8 mouse cellular contexts compared by ENCODE assay signal in the genomic region with DNA sequence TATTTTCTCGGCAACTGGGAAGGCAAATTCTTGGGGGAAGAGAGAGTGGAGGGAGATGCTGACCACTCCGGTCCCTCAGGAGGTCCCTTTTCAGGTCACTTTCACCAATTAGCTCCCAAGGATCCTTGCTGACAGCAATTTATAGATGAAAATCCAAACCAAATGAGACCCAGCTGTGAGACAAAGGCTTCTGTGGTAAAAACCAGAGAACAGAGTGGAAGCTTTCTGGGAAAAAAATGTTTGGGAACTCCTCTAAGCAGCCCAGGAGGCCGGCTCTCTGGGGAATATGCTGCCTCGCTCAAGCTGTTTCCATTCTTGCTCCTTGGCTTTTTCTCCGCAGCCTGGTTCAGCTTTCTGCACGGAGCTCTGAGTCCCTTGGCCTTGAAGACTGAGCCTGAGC.
DNase-seq lines count a peak whose midpoint lies in the region; ATAC-seq and TF ChIP-seq lines count a peak whose summit lies in the region.

No protein-coding gene starts in this region.

- peak overlapping the region; percentile 13; the same call in 1 of the 2 replicates for H3K9ac ChIP-seq in forebrain, embryonic 11.5 days (ENCODE audit: low read length)
- H3K9ac ChIP-seq in heart, postnatal 0 days (replicated peaks; ENCODE audit: low read depth, low read length), result no peak overlapping the region

- peak overlapping the region; percentile 37; the same call in 1 of the 2 replicates for H3K4me2 ChIP-seq in forebrain, embryonic 11.5 days (ENCODE audit: low read depth, low read length, severe bottlenecking)
- peak overlapping the region; percentile 53 for H3K4me2 ChIP-seq in heart, postnatal 0 days (ENCODE audit: low read depth, low read length)

- peak overlapping the region; percentile 1; the same call in 1 of the 2 replicates for H3K4me3 ChIP-seq in left cerebral cortex, adult 2 months
- H3K4me3 ChIP-seq in forebrain, embryonic 11.5 days (ENCODE audit: low read depth, low read length), result no peak overlapping the region
- H3K4me3 ChIP-seq in heart, postnatal 0 days (ENCODE audit: low read depth, low read length), result peak overlapping the region; percentile 25

- intact Hi-C loops in left cerebral cortex, adult 2 months (cut with DNase I), result no loop called here

- no peak for TF ChIP-seq CTCF in left cerebral cortex, adult 2 months (IDR thresholded peaks at IDR 0.05)
- no peak for TF ChIP-seq CTCF in heart, postnatal 0 days (IDR thresholded peaks at IDR 0.05; ENCODE audit: low read depth)

- H3K27ac ChIP-seq in left cerebral cortex, adult 2 months, result peak overlapping the region; percentile 73
- no peak overlapping the region for H3K27ac ChIP-seq in forebrain, embryonic 11.5 days (ENCODE audit: low read depth, low read length)
- peak overlapping the region; percentile 50 for H3K27ac ChIP-seq in heart, postnatal 0 days (ENCODE audit: low read depth)

- no peaks in the 10 kb centered on the region for H3K36me3 ChIP-seq in forebrain, embryonic 11.5 days (ENCODE audit: control insufficient read depth, insufficient read depth, low read length)
- no peaks in the 10 kb centered on the region for H3K36me3 ChIP-seq in heart, postnatal 0 days (replicated peaks; ENCODE audit: control insufficient read depth, insufficient read depth, low read length)

- TF ChIP-seq EP300 in heart, postnatal 0 days (IDR thresholded peaks at IDR 0.05; ENCODE audit: low read depth), result no peak

- DNase-seq in left cerebral cortex, adult 2 months (ENCODE audit: extremely low spot score in 1 of 2, low spot score in 2 of 2), result no peak
- no peak for DNase-seq in left cerebral cortex, adult 18-20 months (ENCODE audit: low spot score in 2 of 2)
- no peak for DNase-seq in forebrain, embryonic 11.5 days (ENCODE audit: low spot score)
- DNase-seq in heart, postnatal 0 days (ENCODE audit: low spot score), result peak; percentile 38
- peak; percentile 48 to 60 for DNase-seq in kidney, postnatal 25 days
- DNase-seq in retina, postnatal 1 day, result peak; percentile 26
- no peak for DNase-seq in frontal cortex, postnatal 36 days (ENCODE audit: low spot score in 2 of 2)
- no peak for DNase-seq in layer of hippocampus, postnatal 36 days

- H3K4me1 ChIP-seq in forebrain, embryonic 11.5 days (replicated peaks; ENCODE audit: control insufficient read depth, insufficient read depth, low read length), result peaks cover 5% of the 10 kb centered on the region; the same call in 1 of the 2 replicates
- no peaks in the 10 kb centered on the region for H3K4me1 ChIP-seq in heart, postnatal 0 days (ENCODE audit: control insufficient read depth, insufficient read depth)

- 4% methylated on average over 6 of the region's 6 CpGs for WGBS in forebrain, embryonic 11.5 days
- 19% methylated on average over 6 of the region's 6 CpGs for WGBS in heart, postnatal 0 days

- peak; percentile 32; the same call in 1 of the 2 replicates for ATAC-seq in forebrain, embryonic 11.5 days (replicated peaks; ENCODE audit: low FRiP score)
- 0 out of 2 replicates have a peak, but pooled peaks have one; percentile 41 for ATAC-seq in heart, postnatal 0 days (ENCODE audit: insufficient read depth, low read depth)

- H3K9me3 ChIP-seq in forebrain, embryonic 11.5 days (ENCODE audit: control insufficient read depth, low read length), result no peaks in the 10 kb centered on the region
- H3K9me3 ChIP-seq in heart, postnatal 0 days (replicated peaks; ENCODE audit: control insufficient read depth, low read length), result no peaks in the 10 kb centered on the region

- 0 out of 2 replicates have a peak, but pooled peaks cover 2% of the 10 kb centered on the region for H3K27me3 ChIP-seq in forebrain, embryonic 11.5 days (ENCODE audit: control insufficient read depth, insufficient read depth, low read length)
- no peaks in the 10 kb centered on the region for H3K27me3 ChIP-seq in heart, postnatal 0 days (ENCODE audit: control insufficient read depth, insufficient read depth, low read length)

Comparison
In these comparisons a context has a peak if more than half of its experiments do, and no peak if none do; other contexts are left out.
1. DNase-seq: peak in heart, postnatal 0 days (single experiment), kidney, postnatal 25 days (2 of 2) and retina, postnatal 1 day (single experiment); none in left cerebral cortex, adult 2 months (0 of 2), left cerebral cortex, adult 18-20 months (0 of 2), forebrain, embryonic 11.5 days (single experiment), frontal cortex, postnatal 36 days (0 of 2) and layer of hippocampus, postnatal 36 days (0 of 2).